Mouse (Mus musculus): Measurements from ENCODE around the gene H2-D1.

DNA sequence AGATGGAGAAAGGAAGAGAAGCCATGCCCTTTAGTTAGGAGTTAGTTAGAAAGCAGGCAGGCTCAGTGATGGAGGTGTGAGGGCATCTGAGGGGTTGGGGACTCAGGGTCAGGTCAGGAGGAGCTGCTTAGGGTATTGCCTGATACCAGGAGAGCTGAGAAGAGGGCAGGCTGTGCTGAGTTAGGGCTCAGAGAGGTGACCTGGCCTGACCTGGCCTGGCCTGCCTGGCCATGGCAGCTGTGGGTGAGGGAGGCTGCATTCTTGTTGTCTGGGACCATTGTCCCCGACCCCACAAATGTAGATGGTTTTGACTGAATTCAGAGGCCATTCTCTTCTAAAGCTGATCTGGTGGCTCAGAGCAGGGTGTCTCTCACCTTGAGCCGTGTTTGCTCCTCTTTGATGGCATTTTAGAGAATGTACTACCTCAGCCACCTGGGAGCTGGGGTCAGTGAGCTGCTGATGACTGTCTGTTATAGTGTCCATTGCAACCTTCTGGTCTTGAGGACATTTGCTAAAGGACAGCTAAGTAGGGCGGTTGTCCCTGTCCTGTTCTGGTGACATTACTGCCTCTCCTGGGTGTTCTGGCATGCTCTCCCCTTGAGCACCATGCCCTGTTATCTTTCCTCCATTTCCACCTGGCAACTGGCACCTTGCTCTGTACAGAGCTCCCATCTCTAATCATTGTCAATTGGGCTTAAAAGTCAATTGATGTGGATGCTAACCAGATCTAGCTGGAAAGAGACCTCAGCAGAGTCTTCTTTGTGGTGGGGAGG lies 12.0 kb upstream of the H2-D1 start:
- TF ChIP-seq CTCF (IDR thresholded peaks at IDR 0.05), result no peak
- no peak for TF ChIP-seq EP300 (IDR thresholded peaks at IDR 0.05)
